Mouse (Mus musculus) cerebellum, adult 9-10 months (tissue): ENCODE results near the gene Pank1.

Experiments
- DNase-seq: peaks from one replicate; pipeline ENCODE4 v3.0.0; 2022

Gene Pank1

DNA sequence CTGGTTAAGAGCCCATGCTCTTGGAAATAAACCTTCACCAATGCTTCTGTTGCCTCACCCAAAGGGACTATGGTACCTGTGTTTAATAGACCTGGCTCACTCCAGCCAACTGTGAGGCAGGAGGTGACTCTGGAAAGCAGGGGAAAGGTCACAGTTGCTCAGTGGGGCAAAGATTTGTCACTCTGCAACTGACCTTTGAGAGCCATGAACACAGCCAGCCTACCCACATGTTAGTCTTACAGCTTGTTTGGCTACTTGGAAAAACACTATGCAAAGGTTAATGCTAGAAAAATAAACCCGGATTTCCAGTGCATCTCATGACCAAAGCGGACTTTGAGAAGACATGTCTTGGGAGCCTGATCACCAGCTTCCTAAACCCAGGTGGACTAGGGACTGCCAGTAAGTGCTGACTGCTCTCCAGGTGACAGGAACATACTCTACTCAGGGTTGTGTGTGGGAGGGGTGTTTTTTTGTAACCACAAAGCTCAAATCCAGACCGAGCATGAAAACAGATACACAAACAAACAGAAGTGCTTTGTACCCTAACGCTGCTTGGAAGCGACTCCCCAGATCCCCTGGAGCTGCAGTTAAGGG lies 59.6 kb downstream of the Pank1 start:
- no peak for DNase-seq

DNA sequence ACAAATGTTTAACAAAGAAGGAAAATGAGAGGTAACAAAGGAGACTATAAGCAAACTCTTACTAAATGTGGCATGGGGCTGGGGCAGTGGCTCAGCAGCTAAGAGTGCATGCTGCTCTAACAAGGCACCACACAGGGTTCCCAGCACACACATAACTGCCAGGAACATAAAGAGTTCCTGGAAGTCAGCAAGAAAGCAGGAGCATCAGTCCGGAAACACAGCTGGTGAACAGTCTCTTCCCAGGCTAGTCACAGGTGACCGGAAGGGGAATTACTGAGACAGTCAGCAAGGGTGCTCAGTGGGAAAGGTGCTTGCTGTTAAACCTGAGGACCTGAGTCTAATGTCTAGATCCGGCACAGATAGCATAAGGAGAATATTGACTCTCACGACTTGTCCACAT lies 63.9 kb downstream of the Pank1 start:
- DNase-seq, result no peak

DNA sequence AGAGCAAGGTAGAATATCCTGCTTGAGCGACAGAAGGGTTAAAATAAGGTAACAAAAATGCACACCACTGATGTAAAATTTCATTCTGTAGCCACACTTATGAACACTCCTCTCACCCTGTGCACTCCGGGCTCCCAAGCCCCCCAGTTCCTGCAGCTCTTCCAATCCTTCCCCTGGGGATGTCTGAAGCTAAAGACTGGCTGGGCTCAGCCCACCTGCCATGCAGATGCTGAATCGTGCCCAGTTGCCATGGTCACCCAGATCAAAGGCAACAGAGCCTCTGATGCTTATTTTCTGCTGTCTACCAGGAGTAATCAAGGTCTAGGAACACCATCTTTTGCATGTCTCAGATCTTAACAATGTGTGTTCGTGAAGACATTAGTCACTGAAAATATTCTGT lies 64.6 kb downstream of the Pank1 start:
- no peak for DNase-seq

DNA sequence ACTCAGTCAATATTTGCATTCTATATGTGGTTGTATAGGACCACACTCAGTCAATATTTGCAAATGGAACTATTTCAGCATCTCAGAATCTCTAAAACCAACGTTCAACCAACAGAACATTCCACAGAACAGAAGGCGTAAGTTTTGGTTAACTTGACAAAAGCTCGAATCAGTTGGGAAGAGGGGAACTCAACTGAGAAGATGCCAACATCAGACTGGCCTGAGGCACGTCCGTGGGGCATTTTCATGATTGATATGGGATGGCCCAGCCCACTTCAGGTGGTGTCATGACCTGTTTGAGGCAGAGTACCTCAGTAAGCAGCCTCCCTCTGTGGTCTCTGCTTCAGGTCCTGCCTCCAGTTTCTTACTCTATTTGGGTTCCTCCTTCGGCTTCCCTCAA lies 65.3 kb downstream of the Pank1 start:
- DNase-seq, result no peak

DNA sequence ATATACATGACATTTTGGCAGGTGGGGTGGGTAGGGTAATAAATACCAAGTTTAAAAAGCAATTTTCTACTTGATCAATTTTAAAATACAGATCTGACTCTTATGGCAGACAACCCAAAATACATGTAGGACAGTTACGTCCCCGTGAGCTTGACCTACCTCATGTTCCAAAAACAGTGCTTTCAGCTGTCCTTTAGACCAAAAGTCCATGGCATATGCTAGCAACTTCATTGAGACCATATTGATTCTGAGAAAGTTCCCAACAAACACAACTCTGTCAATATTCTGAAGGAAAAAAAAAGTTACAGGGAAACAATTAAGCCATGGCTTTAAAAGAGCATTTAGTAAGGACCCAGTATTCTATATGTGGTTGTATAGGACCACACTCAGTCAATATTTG lies 65.7 kb downstream of the Pank1 start:
- no peak for DNase-seq

DNA sequence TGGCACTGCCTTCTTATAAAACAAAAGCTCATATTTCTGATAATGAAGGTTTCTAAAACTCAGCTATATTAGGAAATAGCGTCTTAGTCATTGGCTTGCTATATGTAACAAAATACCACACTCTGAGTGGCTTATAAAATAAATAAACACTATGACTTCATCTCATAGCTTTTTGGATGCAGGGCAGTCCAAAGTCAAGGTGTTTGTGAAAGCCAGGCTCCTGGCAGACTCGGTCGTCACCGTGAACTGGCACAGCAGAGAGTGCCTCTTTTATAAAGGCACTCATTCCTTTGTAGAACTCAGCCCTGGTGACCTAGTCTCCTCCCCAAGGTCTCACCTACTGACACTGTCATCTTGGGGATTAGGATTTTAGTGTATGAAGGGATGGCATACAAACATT lies 66.5 kb downstream of the Pank1 start:
- DNase-seq, result no peak

DNA sequence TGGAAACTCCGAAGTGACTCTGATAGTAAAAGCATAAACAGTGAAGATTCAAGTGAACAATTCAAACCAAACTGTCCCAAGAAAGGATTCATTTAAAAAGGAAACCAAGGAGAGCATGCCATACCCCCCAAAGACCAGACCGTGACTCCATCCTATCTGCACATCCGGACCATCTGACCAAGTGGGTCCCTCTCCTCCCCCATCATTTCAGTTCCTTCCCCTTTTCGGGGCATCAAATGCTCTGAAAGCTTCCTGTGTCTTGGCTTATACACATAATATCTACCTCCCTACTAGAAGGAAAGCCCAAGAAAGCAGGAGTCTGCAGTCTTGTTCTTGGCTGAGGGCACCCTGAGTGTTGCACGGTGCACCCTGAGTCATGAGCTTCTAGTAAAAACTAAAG lies 72.1 kb downstream of the Pank1 start:
- DNase-seq, result no peak

DNA sequence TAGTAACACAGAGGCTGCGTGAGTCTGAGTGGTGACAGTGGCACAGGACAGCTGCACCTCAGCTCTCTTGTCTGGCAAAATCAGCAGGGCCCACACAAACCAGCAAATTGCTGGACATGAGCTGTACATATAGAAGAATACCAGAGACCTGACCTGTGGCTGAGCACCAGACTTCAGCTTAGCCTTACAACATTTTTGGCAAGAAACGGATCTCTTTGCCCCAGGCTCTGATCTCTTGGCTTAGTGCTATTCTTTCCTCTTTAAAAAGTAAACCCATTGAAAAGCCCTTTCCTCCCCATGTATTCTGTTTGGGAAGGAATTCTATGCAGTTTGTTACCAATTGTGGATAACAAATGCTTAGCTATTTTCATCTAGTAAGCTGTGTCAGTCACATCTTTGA lies 74.2 kb downstream of the Pank1 start:
- DNase-seq, result no peak

DNA sequence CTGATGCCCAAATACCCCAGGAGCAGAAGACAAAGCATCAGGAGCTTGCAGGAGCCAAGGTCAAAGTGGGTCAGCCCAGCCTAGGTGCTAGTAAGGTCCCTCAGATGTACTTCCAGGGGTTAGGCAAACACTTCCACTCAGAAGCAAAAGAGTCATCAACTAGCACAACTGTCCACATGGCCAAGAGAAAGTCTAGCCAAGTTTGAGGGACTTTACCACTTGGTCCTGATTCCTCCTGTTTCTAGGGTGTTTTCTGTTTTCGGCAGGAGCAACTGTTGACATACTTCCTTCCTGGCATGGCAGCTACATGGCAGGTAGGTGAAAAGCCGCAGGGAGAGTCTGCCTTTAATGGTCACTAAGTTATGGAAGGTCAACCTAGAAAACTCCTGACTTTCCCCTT lies 74.7 kb downstream of the Pank1 start:
- DNase-seq, result no peak

DNA sequence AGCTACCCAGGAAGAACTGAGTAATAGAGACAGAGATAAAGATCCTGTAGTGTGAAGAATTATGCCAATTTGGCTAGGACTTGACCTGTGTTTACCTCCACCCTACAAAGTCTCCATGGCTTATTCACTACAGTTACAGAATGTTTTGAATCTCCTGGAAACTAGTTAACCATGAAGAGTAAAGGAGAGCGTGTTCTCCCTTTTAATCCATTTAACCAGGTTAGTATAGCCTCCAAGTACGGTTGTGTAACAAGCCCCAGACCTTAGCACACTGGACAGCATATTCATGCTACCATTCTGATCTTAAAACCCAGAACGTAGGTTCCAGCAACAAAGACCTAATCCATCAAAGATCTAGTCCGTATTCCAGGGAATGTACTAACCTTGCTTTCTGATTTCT lies 75.9 kb downstream of the Pank1 start:
- no peak for DNase-seq

DNA sequence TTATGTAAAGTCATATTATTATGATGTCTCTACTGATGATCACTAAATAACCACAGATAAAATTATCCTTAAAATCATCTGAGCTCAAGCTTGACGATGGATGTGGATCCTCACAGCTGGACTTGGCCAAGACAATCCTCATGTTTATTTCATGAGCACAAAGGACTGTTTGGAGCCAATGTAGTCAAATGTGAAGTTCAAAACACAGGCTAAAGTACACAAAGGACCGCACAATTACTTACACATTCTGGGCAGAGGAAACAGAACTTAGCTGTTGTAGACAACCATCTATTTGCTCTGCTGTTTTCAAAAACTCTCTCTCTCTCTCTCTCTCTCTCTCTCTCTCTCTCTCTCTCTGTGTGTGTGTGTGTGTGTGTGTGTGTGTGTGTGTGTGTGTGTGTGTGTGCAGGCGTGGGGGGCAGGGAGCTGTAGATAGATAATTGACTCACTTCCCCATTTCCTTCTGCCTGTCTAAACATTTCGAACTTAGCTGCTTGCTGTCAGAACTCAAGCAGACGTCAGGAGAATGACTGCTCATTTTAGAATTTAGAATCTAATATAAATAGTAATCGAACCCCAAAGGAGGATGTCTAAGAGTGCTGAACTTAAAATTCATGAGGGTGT lies 79.5 kb downstream of the Pank1 start:
- DNase-seq, result no peak

DNA sequence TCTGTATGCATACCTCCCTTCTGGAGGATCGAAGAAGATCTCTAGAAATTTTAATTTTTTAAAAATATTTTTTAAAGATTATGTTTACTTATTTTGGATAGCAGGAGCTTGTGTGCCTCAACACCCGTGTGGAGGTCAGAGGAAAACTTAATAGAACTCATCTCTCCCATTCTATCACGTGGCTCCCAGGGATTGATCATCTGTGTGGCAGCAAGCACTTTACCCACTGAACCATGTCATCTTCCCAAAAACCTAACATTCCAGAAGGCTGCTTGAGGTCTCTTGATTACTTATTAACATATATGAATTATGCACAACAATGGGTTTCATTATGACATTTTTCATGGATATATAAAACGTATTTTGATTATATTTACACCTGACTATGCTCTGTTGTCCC lies 82.9 kb downstream of the Pank1 start:
- no peak for DNase-seq

DNA sequence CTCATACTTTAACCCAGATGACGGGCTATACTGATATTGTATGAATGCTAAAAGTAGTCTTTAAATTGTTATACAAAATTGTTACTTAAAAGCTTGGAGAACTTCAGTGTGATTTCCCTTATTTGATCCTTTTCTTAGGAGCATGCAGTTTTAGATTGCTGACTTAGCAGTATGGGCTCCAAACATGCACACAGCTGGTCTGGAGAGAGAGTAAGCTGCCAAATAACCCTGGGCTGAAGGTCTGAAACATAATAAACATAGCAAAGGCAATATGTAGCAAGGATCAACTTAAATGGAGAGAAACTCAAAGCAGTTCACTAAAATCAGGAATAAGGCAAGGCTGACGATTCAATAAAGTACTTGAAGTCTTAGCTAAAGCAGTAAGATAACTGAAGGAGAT lies 96.8 kb downstream of the Pank1 start:
- DNase-seq, result no peak

DNA sequence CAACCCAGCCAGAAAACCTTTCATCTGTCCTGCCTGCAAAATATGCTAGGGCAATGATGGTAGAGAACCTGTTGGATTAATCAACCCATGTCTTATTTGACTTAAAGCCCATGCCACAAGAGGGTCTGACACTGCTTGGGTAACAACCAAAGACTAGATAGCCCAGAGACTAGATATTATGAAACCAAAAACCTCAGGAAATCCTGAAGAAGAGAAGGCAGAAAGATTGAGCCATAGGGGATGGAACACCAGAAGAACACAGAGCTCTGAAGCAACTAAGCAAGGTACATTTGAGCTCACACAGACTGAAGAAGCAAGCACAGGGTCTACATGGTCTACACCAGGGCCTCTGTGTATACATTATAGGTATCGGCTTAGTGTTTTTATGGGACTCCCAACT lies 100.3 kb downstream of the Pank1 start:
- no peak for DNase-seq

DNA sequence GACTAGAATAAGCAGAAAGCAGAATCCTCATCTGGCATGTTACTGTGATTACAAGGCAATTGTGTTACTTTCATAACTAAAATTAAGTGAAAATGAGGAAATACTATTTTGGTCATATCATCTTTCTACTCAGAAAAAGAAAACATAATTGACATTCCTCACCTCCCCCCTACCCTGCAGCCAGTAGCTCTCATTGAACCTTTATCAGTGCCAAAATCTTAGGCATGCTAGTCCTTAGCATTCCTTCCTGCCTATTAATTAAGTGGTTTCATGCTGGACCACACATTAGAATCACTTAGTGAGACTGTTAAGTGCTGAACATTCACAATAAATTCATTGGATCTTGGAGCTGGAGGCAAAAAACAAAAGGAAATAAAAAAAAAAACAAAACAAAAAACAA lies 101.2 kb downstream of the Pank1 start:
- no peak for DNase-seq

DNA sequence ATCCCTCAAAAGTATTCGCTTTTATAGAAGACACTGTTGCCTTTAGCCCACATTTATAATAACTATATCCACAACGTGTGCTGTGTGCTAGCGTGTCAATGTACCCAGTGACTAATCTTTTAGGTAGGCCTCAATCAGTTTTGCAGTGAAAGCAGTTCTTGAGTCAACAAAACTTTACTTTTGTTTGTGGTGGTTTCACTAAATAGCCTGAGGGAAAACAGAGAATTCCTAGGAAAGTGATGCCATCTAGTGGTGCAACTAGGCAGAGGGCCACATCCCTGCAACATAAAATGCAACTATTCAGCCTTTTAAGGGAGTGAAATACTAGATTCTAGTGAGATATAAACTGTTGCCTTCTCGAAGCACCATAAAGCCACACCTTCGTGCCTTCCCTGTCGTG lies 106.5 kb downstream of the Pank1 start:
- peak; percentile 30 for DNase-seq

DNA sequence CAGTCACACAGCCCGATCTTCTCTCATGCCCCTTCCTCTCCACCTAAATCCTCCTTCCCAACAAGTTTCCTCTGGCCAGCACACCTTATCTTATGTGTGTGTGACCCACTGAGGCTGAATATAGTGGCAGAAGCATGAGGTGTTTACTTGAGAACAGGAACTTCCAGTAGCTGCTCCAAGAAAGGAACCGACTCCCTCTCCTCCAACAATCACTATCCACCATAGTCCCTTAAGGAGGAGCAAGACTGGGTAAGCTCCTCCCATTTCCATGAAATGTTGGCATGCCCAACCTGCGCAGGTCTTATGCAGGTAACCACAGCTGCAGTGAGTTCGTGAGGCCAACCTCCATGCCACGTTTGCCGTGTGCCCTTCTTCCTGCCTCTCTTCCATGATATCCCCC lies 108.5 kb downstream of the Pank1 start:
- no peak for DNase-seq

DNA sequence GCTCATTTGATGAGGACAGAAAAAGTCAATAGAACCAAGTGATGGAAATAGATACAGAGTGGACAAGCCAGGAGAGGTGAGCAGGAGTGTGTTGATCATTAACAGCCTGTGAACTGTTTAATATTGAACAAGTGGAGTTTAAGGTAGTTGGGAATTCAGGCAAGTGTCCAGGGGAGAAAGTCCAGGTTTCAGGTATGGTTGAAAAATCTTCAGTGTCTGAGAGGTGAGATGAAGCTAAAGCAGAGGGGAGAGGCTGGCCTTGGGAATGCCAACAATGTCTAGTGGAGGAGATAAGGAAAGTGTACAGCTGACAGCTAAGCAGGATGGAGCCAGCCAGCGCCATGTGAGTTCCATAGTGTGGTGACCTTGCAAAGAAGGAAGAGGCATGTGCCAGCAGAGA lies 120.5 kb downstream of the Pank1 start:
- no peak for DNase-seq
